Mouse (Mus musculus): Measurements from ENCODE around the gene Hba-a1.

DNA sequence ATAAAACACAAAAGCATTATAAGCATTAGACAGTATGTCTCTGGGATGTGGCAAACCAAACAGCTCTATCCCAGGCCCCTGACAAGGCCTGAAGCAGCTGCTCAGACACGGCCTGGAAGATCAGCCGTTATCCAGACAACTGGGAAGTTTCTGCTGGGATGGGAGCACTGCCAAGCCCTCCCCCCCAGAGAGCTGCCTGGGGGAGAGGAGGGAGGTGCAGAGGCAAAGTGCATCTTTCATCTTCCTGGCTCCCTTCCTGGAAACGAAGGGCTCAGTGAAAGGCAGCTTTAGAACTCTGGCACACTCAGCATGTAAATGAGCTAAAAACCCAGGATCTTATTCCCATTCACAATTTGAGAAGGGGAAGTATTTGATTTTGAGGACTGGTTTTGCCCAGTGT lies 47.7 kb upstream of the Hba-a1 start:
- TF ChIP-seq CTCF (IDR thresholded peaks at IDR 0.05; ENCODE audit: control insufficient read depth, insufficient read depth, insufficient replicate concordance, low read depth, low read length) (no peak), POLR2A (IDR thresholded peaks at IDR 0.05; ENCODE audit: control insufficient read depth, low read depth, low read length) (no peak)
